Mouse (Mus musculus) embryonic facial prominence, embryonic 10.5 days (tissue): ENCODE results near the gene C1qb. TPM values are rescaled to one million over a fixed set of nuclear protein-coding genes. Genes with fewer than 3 reads are reported as not detected.

Experiments used
- DNase-seq: peaks from one replicate; pipeline ENCODE4 v3.0.0-alpha.2; 2017; ENCODE audit warnings: low spot score
- H3K27ac ChIP-seq: fragments of 300-500 bp; sonication (generic); replicated peaks from 2 replicates; pipeline ENCODE4 v1.5.1; 2016; ENCODE audit warnings: mild to moderate bottlenecking
- H3K27me3 ChIP-seq: fragments of 300-500 bp; sonication (generic); replicated peaks from 2 replicates; pipeline ENCODE4 v1.6.1; 2016; ENCODE audit warnings: low read depth, mild to moderate bottlenecking; ENCODE audit not compliant: poor library complexity, severe bottlenecking
- H3K36me3 ChIP-seq: fragments of 300-500 bp; sonication (generic); replicated peaks from 2 replicates; pipeline ENCODE4 v1.6.1; 2016; ENCODE audit warnings: mild to moderate bottlenecking, moderate library complexity
- H3K4me1 ChIP-seq: fragments of 300-500 bp; sonication (generic); 2 replicates; pipeline ENCODE4 v1.6.1; 2016
- H3K4me3 ChIP-seq: fragments of 300-500 bp; sonication (generic); 2 replicates; pipeline ENCODE4 v1.5.1; 2016; ENCODE audit warnings: mild to moderate bottlenecking, moderate library complexity
- H3K9me3 ChIP-seq: fragments of 300-500 bp; sonication (generic); 2 replicates; pipeline ENCODE4 v1.6.1; 2016; ENCODE audit warnings: mild to moderate bottlenecking
- WGBS: fragments of 180-500 bp; shearing (Covaris S2); methylation state at CpG from one replicate; pipeline ENCODE4 v1.1.7; 2016; 5-methylcytosine and 5-hydroxymethylcytosine counted together
- polyA plus RNA-seq: library from polyadenylated mRNA; unstranded; fragments of >200 nt; fragmentation: Nextera tagmentation; extraction: Ambion mirVana; gene quantifications from 2 replicates; pipeline ENCODE4 v1.2.1, GENCODE M21; 2016

Gene C1qb
- polyA plus RNA-seq, 1 experiment from 2014 or later = 20.1 TPM

DNA sequence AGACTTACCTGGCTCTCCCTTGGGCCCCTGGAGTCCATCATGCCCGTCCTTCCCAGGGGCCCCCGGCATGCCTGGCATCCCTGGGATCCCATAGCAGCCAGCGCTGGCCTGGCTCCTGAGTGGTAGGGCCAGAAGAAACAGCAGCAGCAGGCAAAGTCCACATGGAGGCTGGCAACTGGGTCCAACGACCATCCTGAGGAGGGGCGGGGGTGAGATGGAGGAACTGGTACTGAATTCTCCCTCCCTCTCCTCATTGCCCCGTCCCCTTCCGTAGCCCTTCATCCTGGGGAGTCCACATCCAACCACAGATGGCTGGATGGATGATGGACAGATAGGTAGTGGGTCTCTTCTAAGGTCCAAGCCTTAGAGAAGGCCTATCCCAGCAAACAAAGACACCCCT, 6.4 kb upstream of the C1qb start:
- Histone ChIP-seq H3K36me3 (no peaks in the 10 kb centered on the region), H3K9me3 (no peaks in the 10 kb centered on the region), H3K27ac (no peak overlapping the region), H3K4me3 (no peak overlapping the region), H3K4me1 (peaks cover 17% of the 10 kb centered on the region), H3K27me3 (peaks cover 61% of the 10 kb centered on the region)
- no peak for DNase-seq
- 62% methylated on average over 7 of the region's 7 CpGs for WGBS

DNA sequence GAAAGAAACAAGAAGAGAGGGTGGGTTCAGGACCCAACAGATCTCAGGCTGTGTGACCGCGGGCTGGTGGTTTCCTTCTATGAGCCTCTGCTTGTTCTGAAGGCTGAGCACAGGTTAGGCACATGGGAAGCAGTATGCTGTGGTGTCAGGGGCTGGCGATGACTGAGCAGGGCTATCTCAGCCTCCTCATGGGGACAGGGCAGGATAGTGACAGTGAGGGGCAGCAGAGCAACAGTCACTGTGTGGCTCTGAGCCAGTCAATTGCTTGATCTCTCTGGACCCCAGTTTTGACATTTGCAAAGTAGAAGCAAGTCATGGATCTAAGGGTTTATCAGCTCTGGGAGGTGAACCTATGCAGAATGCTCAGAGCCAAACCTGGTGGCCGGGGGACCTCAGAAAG, 5.1 kb upstream of the C1qb start:
- WGBS = 88% methylated on average over 4 of the region's 4 CpGs
- Histone ChIP-seq H3K9me3 (no peaks in the 10 kb centered on the region), H3K4me1 (peaks cover 10% of the 10 kb centered on the region), H3K27me3 (peaks cover 49% of the 10 kb centered on the region), H3K4me3 (no peak overlapping the region), H3K27ac (no peak overlapping the region), H3K36me3 (no peaks in the 10 kb centered on the region)
- DNase-seq = no peak

DNA sequence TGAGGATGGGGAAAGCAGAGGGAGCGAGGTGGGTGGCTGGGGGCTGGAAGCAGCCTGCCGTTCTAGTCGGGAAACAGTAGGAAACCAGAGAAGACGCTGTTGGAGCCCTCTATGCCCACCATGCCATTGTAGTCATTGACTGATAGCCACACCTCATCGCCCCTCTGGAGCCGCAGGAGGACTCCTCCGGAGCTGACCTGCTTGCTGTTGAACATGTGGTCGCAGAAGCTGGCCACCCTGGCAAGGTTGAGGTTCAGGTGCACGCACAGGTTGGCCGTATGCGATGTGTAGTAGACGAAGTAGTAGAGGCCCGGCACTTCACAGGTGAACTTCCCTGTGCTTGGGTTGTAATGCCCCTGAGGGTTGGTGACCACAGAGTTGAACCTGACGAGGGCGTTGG, 4.0 kb upstream of the C1qb start:
- H3K27me3 ChIP-seq = peaks cover 37% of the 10 kb centered on the region
- no peak for DNase-seq
- no peak overlapping the region for H3K27ac ChIP-seq
- H3K9me3 ChIP-seq = no peaks in the 10 kb centered on the region
- WGBS = 87% methylated on average over 15 of the region's 15 CpGs
- 0 out of 2 replicates have a peak, but pooled peaks cover 5% of the 10 kb centered on the region for H3K4me1 ChIP-seq
- H3K36me3 ChIP-seq = no peaks in the 10 kb centered on the region
- H3K4me3 ChIP-seq = no peak overlapping the region

DNA sequence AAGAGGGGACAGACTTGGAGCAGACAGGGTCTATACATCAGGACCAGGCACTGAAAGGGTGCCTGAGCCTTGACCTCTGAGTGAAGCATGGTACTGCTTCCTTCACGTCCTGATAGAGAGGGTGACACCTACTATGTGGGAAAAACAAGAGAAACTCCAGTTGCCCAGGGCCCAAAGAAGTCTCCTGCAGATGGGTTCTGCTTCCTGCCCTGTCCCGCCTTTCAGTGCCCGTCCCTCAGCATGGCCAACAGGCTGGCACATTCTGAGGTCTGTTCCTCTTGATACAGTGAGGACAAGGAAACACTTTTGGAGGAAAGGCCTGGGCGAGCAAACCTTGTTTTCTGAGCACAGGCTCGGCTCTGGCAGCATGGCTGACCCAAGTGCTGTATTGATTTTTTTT, 1.7 kb upstream of the C1qb start:
- WGBS = 69% methylated on average over 5 of the region's 5 CpGs

DNA sequence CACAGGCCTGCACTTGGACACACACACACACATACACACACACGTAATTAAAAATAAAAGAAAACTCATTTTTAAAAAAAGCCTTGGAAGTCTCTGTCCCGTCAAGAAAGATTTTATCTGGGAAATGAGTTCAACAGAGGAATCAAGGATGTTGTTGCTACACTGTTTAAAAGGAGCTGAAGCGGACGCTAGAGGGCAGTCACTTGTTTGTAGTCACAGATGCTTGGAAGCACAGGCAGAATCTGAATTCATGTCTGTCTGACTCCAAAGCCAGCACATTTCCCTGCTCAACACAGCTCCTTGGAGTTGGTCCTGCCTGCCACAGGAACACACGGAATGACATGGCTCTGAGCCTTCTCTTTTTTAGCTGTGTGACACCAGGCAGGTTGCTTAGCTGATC, 7.4 kb downstream of the C1qb start:
- H3K27ac ChIP-seq = no peak overlapping the region
- no peak overlapping the region for H3K4me3 ChIP-seq
- H3K9me3 ChIP-seq = no peaks in the 10 kb centered on the region
- WGBS = 23% methylated on average over 5 of the region's 5 CpGs
- H3K27me3 ChIP-seq = no peaks in the 10 kb centered on the region
- no peaks in the 10 kb centered on the region for H3K36me3 ChIP-seq
- DNase-seq = no peak
- H3K4me1 ChIP-seq = no peaks in the 10 kb centered on the region; the same call in 1 of the 2 replicates

More for the DNA sequence above, 1.7 kb upstream of the C1qb start:
- Histone ChIP-seq H3K4me1 (no peaks in the 10 kb centered on the region), H3K4me3 (no peak overlapping the region), H3K27me3 (peaks cover 15% of the 10 kb centered on the region), H3K9me3 (no peaks in the 10 kb centered on the region), H3K36me3 (no peaks in the 10 kb centered on the region), H3K27ac (no peak overlapping the region)
- DNase-seq = no peak

DNA sequence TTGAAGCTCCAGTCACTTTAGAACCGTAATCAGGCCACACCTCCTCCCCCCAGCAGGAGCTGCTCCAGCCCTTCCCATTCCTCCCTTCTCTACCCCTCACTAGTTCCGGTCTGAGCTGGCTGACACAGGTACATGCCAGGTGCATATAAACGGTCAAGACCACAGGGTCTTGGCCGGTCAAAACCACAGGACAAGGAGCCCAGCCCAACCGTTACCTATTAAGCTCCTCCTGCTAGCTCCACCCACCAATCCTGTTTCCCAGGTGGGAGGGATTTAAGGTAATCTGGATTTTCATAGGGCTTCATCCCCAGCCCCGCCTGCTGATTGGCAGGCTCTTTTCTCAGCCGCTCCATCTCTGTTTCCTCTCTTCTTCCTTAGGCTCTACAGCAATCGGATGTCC, 7.8 kb downstream of the C1qb start:
- WGBS = 49% methylated on average over 8 of the region's 8 CpGs
- no peaks in the 10 kb centered on the region; the same call in 1 of the 2 replicates for H3K4me1 ChIP-seq
- no peak for DNase-seq
- no peaks in the 10 kb centered on the region for H3K27me3 ChIP-seq
- H3K36me3 ChIP-seq = no peaks in the 10 kb centered on the region
- no peaks in the 10 kb centered on the region for H3K9me3 ChIP-seq
- no peak overlapping the region for H3K4me3 ChIP-seq
- no peak overlapping the region for H3K27ac ChIP-seq

DNA sequence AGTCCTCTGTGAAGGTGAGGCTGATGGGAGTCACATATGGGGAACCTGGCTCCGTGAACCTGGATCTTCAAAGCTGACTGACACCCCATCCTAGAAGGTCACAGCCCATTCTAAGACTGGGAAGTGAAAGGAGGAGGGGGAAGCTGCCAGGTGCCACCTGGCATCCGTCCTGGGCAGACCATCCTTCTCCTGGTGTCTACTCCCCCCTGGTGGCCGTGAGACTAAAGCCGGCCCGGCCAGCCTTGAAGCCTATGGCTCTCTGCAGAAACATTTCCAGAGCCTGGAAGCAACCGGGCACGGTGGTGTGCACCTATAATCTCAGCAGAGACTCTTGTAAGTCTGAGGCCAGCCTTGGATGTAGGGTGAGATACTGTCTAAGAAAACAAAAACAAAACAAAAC, 9.0 kb downstream of the C1qb start:
- H3K27ac ChIP-seq = no peak overlapping the region
- H3K4me3 ChIP-seq = no peak overlapping the region
- no peaks in the 10 kb centered on the region for H3K36me3 ChIP-seq
- DNase-seq = peak; percentile 71
- H3K4me1 ChIP-seq = no peaks in the 10 kb centered on the region; the same call in 1 of the 2 replicates
- WGBS = 20% methylated on average over 7 of the region's 7 CpGs
- no peaks in the 10 kb centered on the region for H3K27me3 ChIP-seq
- H3K9me3 ChIP-seq = no peaks in the 10 kb centered on the region

DNA sequence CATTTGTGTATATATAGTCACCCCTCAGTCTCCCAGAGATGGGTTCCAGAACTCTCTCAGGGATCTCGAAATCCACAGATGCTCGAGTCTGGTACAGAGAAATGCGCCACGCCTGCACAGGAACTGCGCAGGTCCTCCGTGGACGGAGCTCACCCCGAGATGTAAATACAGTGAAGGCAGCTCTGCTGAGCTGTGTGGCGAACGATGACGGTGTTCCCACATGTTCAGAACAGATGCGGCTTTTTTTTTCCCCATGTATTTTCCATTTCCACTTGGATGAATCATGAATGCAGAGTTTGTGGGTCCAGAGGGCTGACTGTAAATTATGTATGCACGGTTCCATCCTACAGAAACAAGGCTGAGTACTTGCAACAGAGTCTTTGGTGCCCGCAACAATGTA, 11.0 kb downstream of the C1qb start:
- no peaks in the 10 kb centered on the region for H3K36me3 ChIP-seq
- H3K27me3 ChIP-seq = peaks cover 1% of the 10 kb centered on the region; the same call in 1 of the 2 replicates
- 92% methylated on average over 14 of the region's 14 CpGs for WGBS
- DNase-seq = no peak
- no peak overlapping the region for H3K27ac ChIP-seq
- no peak overlapping the region for H3K4me3 ChIP-seq
- no peaks in the 10 kb centered on the region; the same call in 1 of the 2 replicates for H3K4me1 ChIP-seq
- no peaks in the 10 kb centered on the region for H3K9me3 ChIP-seq

DNA sequence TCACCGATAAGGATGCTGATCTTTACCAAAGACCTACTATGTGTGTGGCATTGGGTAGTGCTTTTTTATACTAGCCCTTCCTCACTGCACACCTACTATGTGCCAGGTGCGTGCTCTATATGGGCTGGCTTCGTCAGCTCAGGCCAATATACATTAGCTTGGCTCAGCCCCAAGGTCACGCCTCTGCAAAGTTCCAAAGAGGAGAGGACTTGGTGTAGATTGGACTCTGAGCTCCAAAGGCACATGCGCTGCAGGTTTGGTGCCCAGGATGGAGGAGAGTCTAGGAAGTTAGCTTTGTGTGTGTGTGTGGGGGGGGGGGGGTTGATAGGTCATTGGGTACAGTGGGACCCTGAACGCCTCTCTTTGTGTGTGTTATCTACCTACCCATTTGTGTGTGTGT, 17.6 kb downstream of the C1qb start:
- H3K4me3 ChIP-seq = no peak overlapping the region
- 81% methylated on average over 6 of the region's 6 CpGs for WGBS
- H3K36me3 ChIP-seq = no peaks in the 10 kb centered on the region
- peaks cover 10% of the 10 kb centered on the region; the same call in 1 of the 2 replicates for H3K27me3 ChIP-seq
- H3K4me1 ChIP-seq = peaks cover 39% of the 10 kb centered on the region
- no peak for DNase-seq
- H3K27ac ChIP-seq = no peak overlapping the region
- no peaks in the 10 kb centered on the region for H3K9me3 ChIP-seq

DNA sequence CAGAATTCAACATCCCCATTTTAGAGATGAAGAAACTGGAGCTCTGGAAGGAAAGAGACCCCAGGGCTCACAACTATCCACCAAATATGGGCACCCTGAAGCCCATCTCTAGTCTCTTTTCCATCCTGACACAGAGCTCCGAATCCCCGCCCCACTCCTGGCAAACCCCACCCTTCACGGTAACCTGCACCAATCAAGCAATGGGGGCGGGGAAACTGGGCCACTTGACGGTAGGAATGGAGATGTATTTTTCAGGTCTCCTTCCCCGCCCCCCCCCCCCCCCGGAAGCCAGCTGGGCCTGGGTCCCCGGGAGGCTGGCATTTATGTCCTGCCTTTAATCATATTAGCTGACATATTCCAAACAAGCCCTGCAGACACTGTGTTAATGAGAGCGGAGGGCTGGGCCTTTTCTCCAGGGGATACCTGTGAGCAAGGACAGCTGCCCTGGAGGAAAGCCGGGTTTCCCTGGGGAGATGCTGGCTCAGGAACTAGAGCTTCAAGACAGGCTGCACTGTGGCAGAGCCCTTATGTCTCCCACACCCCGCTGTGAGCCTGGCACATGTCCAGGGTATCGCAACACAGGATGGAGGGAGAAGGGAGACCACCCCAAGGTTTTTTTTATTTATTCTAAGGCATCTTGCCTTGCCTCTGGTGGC, 18.2 kb downstream of the C1qb start:
- peaks cover 15% of the 10 kb centered on the region for H3K27me3 ChIP-seq
- DNase-seq = peak; percentile 58
- peaks cover 44% of the 10 kb centered on the region for H3K4me1 ChIP-seq
- no peak overlapping the region for H3K4me3 ChIP-seq
- H3K27ac ChIP-seq = no peak overlapping the region
- H3K36me3 ChIP-seq = no peaks in the 10 kb centered on the region
- WGBS = 14% methylated on average over 12 of the region's 12 CpGs
- H3K9me3 ChIP-seq = no peaks in the 10 kb centered on the region

DNA sequence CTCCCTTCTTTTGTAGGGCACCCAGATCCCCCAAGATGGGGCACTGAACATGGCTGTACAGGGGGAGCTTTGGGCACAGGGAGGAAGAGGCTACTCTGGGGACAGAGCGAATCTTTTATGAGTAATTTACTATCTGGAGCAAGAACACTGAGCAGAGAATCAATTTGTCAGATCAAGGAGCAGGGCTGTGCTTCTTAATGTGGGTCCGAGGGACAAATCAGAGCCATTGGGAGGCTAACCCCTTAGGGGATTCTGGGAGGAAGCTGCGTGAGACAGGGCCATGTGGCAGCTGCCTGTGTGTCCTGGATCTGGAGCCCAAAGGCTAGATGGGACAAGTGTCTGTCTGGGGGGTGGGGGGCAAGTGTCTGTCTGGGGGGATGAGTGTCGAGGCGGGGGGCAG, 20.5 kb downstream of the C1qb start:
- Histone ChIP-seq H3K4me1 (peaks cover 65% of the 10 kb centered on the region), H3K27ac (peak overlapping the region; percentile 84), H3K27me3 (peaks cover 34% of the 10 kb centered on the region), H3K36me3 (no peaks in the 10 kb centered on the region), H3K4me3 (peak overlapping the region; percentile 39), H3K9me3 (no peaks in the 10 kb centered on the region)
- 56% methylated on average over 5 of the region's 5 CpGs for WGBS
- no peak for DNase-seq

DNA sequence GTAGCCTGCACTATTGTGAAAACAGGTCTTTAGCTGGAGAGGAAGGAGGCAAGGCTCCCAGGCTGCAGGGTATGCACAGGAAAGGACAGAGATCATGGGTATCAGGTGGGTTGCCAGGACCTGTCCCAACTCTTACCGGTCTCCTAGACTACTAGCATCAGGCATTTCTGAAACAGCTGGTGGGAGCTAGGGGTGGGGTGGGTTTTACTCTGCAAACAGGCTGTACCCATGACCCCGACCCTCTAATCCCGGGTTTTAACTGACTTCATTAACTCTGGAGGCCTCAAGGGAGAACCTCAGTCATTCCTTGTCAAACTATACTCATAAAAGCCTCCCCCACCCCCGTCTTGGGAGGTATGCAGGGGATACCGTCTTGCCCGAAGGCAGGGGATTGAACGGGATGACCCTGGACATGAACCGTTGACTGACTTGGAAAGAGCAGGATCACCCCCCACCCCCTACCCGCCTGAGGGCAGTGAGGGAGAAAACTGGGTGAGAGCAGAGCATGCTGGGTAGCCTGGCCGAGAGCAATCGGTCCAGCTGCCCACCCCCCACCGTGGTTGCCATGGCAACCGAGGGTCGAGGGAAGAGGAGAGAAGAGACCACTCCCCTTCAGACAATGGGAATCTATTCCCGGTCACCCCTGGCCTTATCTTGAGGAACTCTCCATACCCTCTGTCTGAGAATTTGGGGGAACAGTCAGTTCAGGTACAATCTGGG, 21.1 kb downstream of the C1qb start:
- peak overlapping the region; percentile 84 for H3K27ac ChIP-seq

DNA sequence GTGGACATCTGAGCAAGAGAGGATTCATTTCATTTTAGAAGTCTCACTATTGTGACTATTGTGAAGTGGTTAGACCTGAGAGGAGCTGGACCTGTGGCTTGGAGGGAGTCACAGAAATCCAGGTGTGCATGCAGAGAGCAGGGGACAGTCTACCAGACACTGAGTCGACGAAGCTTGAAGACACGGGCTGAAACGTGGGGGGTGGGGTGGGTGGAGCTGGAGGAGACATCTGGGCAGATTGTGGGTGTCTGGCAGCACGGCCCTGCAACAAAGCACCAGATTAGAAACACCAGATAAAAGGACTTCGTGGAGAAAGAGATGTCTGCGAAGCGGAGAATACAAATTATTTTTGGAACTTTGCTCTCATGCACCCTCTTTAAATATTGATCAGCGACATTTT, 22.5 kb downstream of the C1qb start:
- 61% methylated on average over 9 of the region's 9 CpGs for WGBS
- Histone ChIP-seq H3K9me3 (no peaks in the 10 kb centered on the region), H3K36me3 (no peaks in the 10 kb centered on the region), H3K27ac (peak overlapping the region; percentile 19), H3K27me3 (peaks cover 28% of the 10 kb centered on the region), H3K4me3 (no peak overlapping the region), H3K4me1 (peaks cover 72% of the 10 kb centered on the region)
- DNase-seq = no peak

More for the DNA sequence above, 21.1 kb downstream of the C1qb start:
- Histone ChIP-seq H3K36me3 (no peaks in the 10 kb centered on the region), H3K9me3 (no peaks in the 10 kb centered on the region), H3K4me1 (peaks cover 66% of the 10 kb centered on the region), H3K4me3 (peak overlapping the region; percentile 39), H3K27me3 (peaks cover 32% of the 10 kb centered on the region)
- WGBS = 4% methylated on average over 15 of the region's 15 CpGs
- peak; percentile 89 for DNase-seq
